Mouse (Mus musculus): ENCODE measurements around the gene Traf7. TPM values are rescaled to one million over a fixed set of nuclear protein-coding genes. Genes with fewer than 3 reads are reported as not detected.

The Traf7 gene
- total and polyA plus RNA-seq, 3 experiments = 121 to 261 TPM; not detected in 1

DNA sequence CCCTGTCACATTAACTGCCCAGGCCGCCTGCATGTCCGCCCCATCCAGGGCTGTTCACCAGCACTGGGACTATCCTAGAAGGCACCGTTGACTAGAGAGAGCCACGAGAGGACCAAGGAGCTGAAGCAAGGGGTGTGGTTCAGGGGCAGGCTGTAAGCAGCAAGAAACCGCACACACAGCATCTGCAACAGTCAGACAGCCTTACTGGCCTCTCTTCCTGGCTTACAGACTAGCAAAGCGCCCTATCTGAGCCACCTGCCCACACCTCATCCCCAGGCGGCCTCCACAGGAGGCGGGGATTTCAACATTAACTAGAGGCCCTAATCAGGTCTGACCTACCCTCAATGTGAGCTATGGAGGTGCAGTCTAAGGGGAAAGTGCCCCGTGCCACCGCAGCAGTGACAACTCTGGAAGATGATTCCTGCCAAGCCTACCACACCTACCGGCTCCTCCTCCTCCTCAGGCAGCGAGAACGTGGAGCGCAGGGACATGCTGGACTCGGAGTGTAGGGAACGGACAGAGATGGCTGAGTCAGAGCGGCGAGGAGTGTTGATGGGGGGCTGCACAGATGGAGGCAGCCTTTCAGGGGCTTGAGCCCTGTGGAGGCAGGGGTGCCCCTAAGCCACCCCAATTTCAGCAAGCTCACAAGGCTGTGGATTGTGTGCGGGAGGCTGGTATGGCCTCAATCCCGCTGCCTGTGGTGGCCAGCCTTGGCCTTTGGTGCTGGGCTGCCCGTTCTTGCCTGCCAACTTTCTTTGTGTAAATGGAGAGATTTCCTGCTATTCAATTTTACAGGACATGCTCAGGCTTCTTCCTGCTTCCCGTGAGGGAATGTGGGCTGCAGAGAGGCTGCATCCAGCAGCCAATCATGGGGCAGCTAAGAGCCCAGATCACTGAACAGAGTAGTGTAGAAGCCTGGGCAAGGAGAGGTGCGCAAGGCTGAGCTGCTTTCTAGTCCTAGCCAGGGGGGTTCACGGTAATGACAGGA is 13.2 kb downstream of the Traf7 start:
- Histone ChIP-seq H3K79me2 (ENCODE audit: control insufficient read depth, insufficient read depth, low read length, poor library complexity) (no peaks in the 10 kb centered on the region), H3K4me1 (ENCODE audit: control insufficient read depth in 1 of 2, insufficient read depth in 2 of 2, low read length in 2 of 2) (no peaks in the 10 kb centered on the region), H3K27me3 (ENCODE audit: control insufficient read depth in 1 of 2, insufficient read depth in 2 of 2, low read length in 2 of 2) (no peaks in the 10 kb centered on the region), H3K36me3 (ENCODE audit: control insufficient read depth in 1 of 2, insufficient read depth in 2 of 2, low read length in 2 of 2) (peaks cover 0 to 7% of the 10 kb centered on the region in 2 experiments; a peak in 2 of 4 replicates), H3K27ac (ENCODE audit: control insufficient read depth, low read depth, low read length) (no peak overlapping the region), H3K4me3 (ENCODE audit: control insufficient read depth in 1 of 2, insufficient read depth in 1 of 2, low read depth in 2 of 2, low read length in 2 of 2) (no peak overlapping the region), H3K9ac (ENCODE audit: control insufficient read depth, low read depth, low read length, poor library complexity, severe bottlenecking) (no peak overlapping the region), H3K9me3 (replicated peaks; ENCODE audit: insufficient read depth, low read length) (no peaks in the 10 kb centered on the region)
- TF ChIP-seq CHD1 (IDR thresholded peaks at IDR 0.05; ENCODE audit: low read depth, low read length) (no peak), TBP (IDR thresholded peaks at IDR 0.05; ENCODE audit: low read depth, low read length) (no peak), E2F4 (IDR thresholded peaks at IDR 0.05; ENCODE audit: borderline replicate concordance, low read depth, low read length) (no peak), POLR2A (IDR thresholded peaks at IDR 0.05; ENCODE audit: control insufficient read depth in 1 of 2, insufficient read depth in 1 of 2, low read depth in 1 of 2, low read length in 2 of 2, poor library complexity in 1 of 2) (no peak), ZNF384 (IDR thresholded peaks at IDR 0.05; ENCODE audit: low read depth, low read length) (no peak), HCFC1 (IDR thresholded peaks at IDR 0.05; ENCODE audit: low read depth, low read length) (no peak), TCF12 (IDR thresholded peaks at IDR 0.05; ENCODE audit: low read depth, low read length) (no peak), NELFE (IDR thresholded peaks at IDR 0.05; ENCODE audit: low read depth, low read length) (no peak), CHD2 (IDR thresholded peaks at IDR 0.05; ENCODE audit: low read length) (no peak), GABPA (IDR thresholded peaks at IDR 0.05; ENCODE audit: low read depth, low read length) (no peak), SIN3A (IDR thresholded peaks at IDR 0.05; ENCODE audit: low read length) (no peak), MYB (IDR thresholded peaks at IDR 0.05; ENCODE audit: low read depth, low read length) (no peak), TAL1 (IDR thresholded peaks at IDR 0.05; ENCODE audit: low read length) (no peak), MYC (IDR thresholded peaks at IDR 0.05; ENCODE audit: low read depth, low read length) (no peak), MAX (IDR thresholded peaks at IDR 0.05; ENCODE audit: low read length) (no peak), POLR2AphosphoS2 (IDR thresholded peaks at IDR 0.05; ENCODE audit: low read length) (no peak), USF1 (IDR thresholded peaks at IDR 0.05; ENCODE audit: low read depth, low read length) (no peak), MXI1 (IDR thresholded peaks at IDR 0.05; ENCODE audit: low read depth, low read length) (no peak), NRF1 (IDR thresholded peaks at IDR 0.05; ENCODE audit: insufficient read depth, low read depth, low read length, poor library complexity, severe bottlenecking) (no peak), UBTF (IDR thresholded peaks at IDR 0.05; ENCODE audit: borderline replicate concordance, insufficient read depth, low read depth, low read length) (no peak)
- no peak for DNase-seq (ENCODE audit: low read depth, low spot score)

DNA sequence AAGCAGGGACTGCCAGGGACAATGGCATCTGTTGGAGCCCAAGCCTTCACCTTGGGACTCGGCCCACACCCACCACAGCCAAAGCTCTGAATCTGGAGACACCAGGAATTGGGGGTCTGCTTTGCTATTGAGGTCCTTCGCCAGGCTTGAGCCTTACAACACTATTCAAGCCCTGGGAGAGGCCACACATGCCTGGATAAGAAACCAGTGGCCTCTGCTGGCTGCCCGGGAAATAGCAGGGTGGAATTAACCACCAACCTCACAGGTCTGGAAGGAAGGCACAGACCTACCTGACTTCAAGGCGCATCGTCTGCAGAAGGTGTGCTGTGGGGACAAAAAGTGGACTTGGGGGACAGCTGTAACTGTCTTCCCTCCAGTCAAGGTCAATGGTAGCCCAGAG is 14.1 kb downstream of the Traf7 start:
- H3K36me3 ChIP-seq (ENCODE audit: control insufficient read depth in 1 of 2, insufficient read depth in 2 of 2, low read length in 2 of 2) = peaks cover 0 to 7% of the 10 kb centered on the region in 2 experiments; a peak in 1 of 4 replicates
- no peaks in the 10 kb centered on the region for H3K27me3 ChIP-seq (ENCODE audit: control insufficient read depth in 1 of 2, insufficient read depth in 2 of 2, low read length in 2 of 2)
- TF ChIP-seq TAL1 (IDR thresholded peaks at IDR 0.05; ENCODE audit: low read length) (no peak), CTCF (IDR thresholded peaks at IDR 0.05 in 2 of 3, conservative IDR thresholded peaks at IDR 0.05 in 1 of 3; ENCODE audit: control insufficient read depth in 1 of 3, insufficient read depth in 1 of 3, low read depth in 2 of 3, low read length in 3 of 3, poor library complexity in 1 of 3, severe bottlenecking in 1 of 3) (peak; percentile 51 to 62 (median 55)), MYC (IDR thresholded peaks at IDR 0.05; ENCODE audit: low read depth, low read length) (no peak), SMC3 (IDR thresholded peaks at IDR 0.05; ENCODE audit: low read depth, low read length) (peak; percentile 44), MAFK (IDR thresholded peaks at IDR 0.05; ENCODE audit: borderline replicate concordance, low read depth, low read length) (no peak), RAD21 (IDR thresholded peaks at IDR 0.05; ENCODE audit: low read depth, low read length) (peak; percentile 34)
- no peak overlapping the region for H3K9ac ChIP-seq (ENCODE audit: control insufficient read depth, low read depth, low read length, poor library complexity, severe bottlenecking)
- no peaks in the 10 kb centered on the region for H3K4me1 ChIP-seq (ENCODE audit: control insufficient read depth in 1 of 2, insufficient read depth in 2 of 2, low read length in 2 of 2)
- no peaks in the 10 kb centered on the region for H3K9me3 ChIP-seq (replicated peaks; ENCODE audit: insufficient read depth, low read length)
- no peaks in the 10 kb centered on the region for H3K79me2 ChIP-seq (ENCODE audit: control insufficient read depth, insufficient read depth, low read length, poor library complexity)
- no peak overlapping the region for H3K4me3 ChIP-seq (ENCODE audit: control insufficient read depth in 1 of 2, insufficient read depth in 1 of 2, low read depth in 2 of 2, low read length in 2 of 2)
- peak; percentile 51 for DNase-seq (ENCODE audit: low read depth, low spot score)
- no peak overlapping the region for H3K27ac ChIP-seq (ENCODE audit: control insufficient read depth, low read depth, low read length)
